Mouse (Mus musculus) hindlimb bud, embryonic 11.5 days (tissue): ENCODE results near the gene Slc7a1.

Source experiments
- DNase-seq: peaks from one replicate; pipeline ENCODE4 v3.0.0-alpha.2; 2012; ENCODE audit warnings: low read depth, low spot score; ENCODE audit errors: extremely low spot score

Slc7a1 gene

DNA sequence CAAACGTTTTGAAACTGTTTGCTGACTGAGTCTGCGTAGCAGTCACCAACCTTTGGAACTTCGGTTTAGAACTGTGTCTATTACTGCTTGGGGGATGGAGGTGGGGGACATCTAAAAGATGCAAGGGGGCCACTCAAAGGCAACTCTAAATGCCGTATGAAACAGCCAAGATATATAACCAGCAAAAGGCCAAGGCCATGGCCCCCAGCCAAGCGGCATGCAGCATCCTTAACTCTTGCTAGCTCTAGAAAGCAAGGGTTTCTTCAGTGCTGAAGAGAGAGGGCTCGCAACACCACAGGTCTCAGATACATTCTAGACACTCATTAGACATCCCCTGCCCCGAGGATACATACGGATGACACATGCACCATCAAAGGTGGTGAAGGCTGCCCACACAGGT lies 6.4 kb downstream of the Slc7a1 start:
- DNase-seq, result no peak

DNA sequence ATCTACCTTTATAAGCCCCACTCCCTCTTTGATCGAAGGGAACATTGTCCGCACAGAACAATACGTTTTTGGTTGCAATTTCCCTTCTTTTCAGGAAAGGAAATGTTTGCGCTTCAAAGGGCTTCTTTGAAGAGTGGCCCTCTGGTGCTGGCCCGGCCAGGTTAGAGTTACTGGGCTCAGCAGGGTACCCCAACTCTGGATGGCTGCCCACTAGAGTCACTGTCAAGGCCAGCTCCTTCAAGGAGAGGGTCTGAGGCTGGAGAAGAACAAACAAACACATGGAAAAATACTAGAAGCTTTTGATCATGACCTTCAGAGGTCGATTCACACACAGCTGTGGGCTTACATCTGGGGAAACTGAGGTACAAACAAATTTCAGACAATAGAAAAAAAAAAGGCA lies 6.9 kb downstream of the Slc7a1 start:
- DNase-seq, result no peak

DNA sequence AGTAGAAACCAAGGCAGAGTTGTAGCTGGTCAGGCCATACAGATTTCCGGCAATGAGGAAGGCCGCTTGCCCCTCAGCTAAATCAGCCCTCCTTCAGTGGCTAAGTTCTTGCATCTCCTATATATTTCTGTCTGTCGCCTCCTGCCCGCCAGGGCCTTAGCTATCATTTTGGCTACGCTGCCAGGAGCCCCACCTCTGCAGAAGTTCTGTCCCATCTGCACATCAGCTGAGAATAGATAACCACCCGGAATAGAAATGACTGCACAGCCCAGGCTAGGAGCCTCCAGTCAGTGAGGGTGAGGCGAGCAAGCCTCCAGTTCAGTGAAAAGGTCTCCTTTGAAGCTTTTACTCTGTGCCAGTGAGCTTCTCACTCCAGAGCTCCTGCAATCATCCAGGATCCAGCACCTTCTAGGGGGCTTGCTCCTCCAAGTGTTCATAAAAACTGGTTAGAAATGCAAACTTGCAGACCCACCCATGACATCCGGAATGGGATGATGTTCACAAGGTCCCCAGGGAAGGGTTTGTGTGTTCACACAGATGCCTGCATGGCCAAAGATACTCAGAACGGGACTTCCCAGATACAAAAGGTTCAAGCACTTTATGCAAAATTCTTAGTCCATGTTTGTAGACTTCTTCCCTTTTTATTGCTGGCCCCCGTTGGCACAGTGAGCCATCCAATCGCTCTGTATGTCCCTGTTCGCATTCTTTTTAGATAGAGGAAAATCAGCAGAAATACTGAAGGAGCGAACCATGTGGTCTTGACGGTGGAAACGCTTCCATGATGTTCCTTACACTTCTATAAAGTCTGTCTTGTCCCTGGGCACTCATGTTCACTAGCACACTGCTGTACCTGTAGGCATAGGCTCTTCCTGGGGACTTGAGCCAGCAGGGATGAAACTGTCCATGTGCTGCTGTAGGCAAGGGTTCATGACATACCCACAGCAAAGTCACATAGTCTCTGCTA lies 10.4 kb downstream of the Slc7a1 start:
- no peak for DNase-seq

DNA sequence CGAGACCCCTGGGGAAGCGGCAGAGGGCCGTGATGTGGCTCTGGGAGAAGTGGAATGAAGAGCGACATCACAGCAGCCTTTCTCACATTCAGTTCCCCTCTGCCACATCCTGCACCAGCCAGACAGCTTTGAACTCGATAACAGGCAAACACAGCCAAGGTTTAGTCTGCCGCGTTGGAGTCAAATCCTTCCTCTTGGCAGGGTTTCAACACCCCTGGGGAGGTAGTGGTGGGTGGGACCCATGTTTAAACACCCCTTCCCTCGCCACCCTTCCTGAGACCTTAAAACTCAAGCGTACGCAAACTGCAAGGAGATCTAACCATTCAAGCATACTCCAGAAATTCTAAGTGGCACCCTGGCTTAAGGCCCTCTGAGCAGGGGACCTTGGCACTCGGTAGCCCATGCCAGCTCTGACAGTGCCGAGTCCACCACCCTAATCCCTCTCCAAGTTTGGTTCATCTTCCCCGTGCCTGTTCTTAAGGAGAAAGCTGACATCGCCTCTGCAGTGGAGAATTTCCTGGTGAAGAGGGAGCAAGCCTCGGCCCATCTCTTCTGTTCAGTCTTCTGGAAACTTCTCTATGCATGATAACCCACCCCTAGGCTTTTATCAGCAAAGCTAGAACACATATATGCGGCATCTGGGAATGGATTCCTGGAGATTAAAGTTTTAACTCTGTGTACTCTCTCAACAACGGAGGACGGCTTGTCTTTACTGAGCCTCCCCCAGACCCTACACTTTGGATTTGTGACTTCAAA lies 11.3 kb downstream of the Slc7a1 start:
- DNase-seq, result no peak

DNA sequence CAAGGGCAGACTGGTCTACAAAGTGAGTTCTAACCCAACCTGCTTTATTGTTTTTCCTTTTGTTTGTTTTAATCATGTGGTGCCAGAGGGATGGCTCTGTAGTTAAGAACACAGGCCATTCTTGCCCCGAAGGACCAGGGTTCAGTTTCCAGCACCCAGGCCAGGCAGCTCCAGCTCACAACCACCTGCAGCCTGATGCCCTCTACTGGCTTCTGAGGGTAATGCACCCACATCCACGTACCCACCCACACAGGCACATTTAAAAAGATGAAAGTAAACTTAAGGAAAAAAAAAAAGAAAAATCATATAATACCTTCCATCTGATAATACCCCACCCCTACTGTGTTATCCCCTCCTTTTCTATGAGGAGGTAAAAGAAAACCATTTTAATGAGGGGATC lies 11.9 kb downstream of the Slc7a1 start:
- DNase-seq, result no peak

DNA sequence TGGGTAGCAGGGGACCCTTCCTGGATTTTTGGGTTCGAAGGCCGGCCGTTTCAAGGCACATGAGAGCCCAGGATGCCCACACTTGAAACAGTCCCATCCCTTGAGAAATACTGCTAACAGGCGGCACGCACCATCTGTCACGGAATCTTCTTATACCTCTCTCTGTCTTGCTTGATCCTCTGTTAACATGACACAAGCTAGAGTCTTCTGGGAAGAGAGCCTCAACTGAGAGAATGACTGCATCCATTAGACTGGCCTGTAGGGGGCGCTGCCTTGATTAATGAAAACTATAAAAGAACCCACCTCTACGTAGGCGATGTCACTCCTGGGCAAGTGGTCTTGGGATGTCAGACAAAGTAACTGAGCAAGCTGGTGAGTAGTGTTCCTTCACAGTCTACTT lies 13.2 kb downstream of the Slc7a1 start:
- DNase-seq, result no peak

DNA sequence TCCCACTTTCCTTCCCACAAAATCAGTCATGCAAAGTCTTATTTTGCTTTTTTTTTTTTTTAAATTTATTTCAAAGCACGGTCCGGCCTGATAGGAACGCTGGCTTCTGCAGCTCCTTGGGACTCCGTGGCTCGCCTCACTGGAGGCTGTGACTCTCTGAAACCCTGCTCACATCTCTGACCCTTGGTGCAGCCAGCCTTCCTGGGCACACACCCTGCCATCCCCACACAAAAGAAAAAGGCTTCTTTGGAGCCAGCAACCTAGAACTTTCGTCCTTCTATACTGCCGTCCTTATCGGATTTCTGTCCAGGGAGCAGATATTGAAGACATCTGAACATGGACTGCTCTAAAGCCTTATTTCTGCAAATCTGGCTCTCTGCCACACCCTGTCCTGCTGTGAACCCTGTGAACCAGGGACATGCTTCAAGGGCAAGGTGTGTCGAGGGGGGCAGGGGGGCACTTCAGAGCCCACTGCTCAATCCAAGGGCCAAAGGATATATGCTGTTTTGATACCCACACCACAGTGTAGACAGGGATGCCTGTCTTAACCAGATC lies 15.1 kb downstream of the Slc7a1 start:
- DNase-seq, result no peak

DNA sequence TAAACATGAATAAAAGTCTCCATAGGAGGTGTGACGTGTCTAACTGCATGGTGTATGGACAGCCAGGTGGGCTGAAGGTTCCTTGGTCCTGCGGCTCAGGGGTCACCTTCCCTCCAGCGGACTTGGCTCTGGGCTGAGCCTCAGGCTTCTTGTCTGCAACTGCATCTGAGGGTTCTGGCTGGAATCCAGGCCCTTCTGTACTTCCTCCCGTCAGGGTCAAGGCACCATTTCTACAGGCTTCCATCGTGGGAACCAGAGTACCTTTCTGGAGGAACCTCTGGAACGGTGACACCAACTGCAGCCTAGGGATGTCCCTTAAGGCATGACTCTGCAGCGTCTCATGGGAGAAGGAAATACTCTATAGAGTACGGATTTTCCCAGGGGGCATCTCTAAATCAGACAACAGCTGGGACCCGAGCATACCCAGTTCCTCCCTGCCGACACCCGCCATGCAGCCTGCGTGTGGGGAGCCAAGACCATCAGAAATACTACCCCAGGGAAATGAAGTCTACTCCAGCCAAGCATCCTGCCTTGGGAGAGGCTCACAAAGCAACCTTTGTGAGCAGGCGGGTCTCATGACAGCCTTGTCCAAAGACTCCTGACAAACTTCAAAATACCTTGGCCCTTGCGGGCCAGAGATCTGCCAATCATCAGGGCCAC lies 15.7 kb downstream of the Slc7a1 start:
- DNase-seq, result no peak

DNA sequence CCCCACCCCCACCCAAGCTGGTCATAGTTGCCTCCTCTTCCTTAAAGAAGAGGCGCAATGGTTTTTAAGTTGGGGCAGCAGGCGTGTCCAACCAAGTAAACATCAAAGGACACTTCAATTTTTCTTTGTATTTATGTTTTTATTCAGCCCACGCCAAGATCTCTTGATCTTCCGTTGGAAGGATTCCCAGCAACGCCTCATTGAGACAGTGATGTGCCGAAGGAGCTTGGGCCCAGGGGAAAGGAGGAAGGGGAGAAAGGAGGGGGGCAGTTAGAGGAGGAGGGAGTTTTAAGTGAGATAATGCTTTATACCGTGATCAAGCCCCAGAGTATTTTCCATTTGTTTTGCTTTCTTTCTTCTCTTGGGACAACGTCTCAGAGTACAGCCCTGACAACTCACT lies 18.6 kb downstream of the Slc7a1 start:
- DNase-seq, result no peak

DNA sequence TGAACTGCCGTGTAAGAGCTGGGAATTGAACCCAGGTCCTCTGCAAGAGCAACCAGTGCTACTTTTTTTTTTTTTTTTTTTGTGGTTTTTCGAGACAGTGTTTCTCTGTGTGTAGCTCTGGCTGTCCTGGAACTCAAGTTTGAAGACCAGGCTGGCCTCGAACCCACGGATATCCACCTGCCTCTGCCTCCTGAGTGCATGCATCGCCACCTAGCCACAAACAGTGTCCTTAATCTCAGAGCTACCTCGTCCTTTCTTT lies 19.5 kb downstream of the Slc7a1 start:
- DNase-seq, result no peak

DNA sequence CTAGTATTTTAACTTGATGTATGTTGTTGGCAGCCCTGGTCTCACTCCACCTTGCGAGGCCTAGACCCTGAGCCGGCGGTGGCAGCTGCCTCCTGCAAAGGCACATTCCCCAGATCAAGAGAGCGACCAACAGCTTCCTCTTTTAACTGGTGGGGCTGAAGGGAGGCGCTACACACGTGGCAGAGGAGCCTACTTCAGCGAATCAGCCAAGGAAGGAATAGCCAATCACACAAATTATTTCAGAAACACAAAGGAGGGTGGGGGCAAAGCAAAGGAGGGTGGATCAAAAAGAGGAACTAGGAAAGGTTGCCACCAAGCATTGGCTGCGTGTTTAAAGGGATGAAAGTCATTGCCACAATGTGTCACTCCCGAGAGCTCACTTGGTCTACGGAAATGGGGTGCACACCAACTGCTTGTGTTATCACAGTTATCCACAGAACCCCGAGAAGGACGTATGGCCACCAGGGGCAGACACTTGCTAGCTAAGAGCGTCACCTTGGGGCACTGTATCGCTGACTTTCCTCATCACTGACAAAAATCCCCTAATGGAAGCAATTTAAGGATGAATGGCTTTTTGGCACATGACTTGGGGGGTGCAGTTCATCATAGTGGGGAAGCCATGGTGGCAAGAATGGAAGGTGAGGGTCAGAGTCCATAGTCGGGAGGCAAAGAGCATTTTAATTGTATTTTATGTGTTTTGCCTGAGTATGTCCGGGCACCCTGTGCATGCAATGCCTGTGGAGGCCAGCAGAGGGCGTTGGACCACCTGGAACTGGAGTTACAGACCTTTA lies 20.1 kb downstream of the Slc7a1 start:
- no peak for DNase-seq

DNA sequence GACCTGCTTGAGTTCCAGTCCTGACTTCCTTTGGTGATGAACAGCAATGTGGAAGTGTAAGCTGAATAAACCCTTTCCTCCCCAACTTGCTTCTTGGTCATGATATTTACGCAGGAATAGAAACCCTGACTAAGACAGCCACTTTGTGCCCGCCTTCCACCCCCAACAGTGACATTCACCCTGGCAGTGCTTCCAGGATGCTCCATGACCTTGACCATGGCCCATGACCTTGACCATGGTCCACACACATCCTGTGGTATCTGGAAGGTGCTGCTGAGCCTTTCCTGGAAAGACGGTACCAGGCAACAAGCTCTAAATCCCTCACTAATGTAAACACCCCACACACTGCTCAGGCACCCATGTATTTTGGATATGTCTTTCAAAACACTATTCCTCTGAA lies 21.0 kb downstream of the Slc7a1 start:
- no peak for DNase-seq

DNA sequence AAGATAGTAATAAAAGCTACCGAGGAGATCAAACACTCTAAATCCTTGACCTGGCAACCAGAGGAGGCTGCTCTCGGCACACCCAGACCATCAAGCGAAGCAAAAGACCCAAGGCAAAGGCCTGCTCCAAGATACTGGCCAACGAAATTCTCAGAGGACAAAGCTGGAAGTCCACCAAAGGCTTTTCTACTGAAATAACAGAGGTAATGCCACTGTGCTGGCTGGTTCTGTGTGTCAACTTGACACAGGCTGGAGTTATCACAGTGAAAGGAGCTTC lies 21.5 kb downstream of the Slc7a1 start:
- DNase-seq, result no peak

DNA sequence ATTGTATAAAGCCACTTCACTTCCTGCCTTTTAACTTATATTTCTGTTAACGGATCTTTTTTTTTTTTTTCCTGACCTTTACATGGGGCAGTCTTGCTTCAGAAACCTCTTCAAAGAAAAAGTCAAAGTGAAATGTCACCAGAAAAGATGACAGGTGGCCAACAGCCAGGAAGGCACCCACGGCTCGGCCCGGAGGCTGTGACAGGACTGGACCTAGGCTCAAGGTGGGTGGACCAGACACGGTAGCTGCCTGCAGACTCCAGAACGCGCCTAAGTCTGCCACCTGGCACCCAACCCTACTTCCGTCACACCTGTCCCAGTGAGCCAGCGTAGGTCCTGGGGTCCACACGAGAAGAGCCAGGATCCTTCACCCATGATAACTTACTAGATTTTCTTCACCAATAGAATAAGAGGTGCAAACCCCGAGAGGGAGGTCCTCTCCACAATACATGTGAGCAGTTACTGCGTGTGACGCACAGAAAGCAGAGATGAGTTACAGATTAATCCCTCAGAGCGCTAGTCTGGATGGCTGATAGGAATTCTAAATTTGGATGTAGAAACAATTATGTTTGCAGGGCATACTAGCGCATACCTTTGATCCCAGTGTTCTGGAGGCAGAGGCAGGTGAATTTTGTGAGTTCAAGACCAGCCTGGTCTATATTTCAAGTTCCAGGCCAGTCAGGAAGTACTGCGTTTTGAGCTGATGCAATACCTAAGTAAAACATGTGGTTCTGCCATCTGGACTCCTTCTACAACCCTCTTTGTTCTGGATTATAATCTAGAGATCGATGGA lies 22.1 kb downstream of the Slc7a1 start:
- DNase-seq, result no peak

DNA sequence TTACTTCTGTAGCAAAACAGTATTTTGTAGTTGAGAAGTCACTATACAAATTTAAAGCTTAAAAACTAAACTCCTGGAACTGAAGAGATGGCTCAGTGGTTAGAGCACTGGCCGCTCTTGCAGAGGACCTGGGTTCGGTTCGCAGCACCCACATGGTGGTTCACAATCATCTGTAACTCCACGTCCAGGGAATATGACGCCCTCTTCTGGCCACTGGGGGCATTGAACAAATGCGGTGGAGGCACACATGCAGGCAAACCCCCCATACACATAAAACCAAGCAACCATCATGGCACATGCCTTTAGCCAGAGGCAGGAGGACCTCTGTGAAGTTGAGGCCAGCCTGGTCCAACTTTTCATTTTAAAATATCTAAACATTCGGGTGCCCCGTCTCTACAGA lies 23.3 kb downstream of the Slc7a1 start:
- DNase-seq, result no peak

DNA sequence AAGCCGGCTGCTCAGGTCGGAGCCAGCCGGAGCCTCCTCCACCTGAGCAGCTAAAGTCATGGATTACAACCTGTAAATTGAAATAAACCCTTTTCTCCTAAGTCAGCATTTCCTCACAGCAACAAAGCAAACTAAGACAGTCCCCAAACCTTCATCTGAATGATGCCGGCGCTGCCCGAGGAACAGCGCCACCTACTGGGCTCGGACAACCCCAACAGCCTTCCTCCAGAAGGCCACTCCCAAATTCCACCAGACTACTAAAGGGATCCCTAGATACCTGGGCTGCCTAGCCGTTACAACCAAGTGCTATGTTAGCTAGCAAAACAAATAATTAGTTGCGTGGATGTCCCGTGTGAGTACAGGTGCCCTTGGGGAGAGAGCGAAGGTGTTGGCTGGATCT lies 24.2 kb downstream of the Slc7a1 start:
- DNase-seq, result no peak

DNA sequence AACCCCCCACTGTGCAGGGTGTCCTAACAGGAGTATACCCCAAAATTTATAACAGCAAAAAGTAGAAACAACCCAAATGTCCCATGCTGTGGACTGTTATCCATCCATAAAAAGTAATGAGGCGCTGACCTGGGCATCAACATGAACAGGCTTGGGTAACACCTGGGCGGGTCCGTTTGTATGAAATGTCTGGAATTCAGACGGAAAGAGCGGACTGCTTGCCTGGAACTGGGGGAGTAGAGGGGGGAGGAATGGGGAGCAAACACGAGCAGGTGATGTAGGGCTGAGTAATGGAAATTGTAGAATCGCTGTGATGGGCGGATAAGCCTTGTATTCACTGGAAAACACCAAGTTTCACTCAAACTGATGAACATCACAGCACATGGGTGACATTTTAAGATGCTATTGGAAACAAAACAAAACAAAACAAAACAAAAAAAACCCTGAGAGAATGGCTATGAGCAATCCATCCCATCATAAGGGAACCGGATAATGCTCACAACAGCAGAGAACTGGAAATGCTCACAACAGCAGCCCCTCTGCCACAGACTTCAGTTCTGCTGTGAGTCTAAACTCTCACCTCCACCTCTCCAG lies 26.5 kb downstream of the Slc7a1 start:
- no peak for DNase-seq

DNA sequence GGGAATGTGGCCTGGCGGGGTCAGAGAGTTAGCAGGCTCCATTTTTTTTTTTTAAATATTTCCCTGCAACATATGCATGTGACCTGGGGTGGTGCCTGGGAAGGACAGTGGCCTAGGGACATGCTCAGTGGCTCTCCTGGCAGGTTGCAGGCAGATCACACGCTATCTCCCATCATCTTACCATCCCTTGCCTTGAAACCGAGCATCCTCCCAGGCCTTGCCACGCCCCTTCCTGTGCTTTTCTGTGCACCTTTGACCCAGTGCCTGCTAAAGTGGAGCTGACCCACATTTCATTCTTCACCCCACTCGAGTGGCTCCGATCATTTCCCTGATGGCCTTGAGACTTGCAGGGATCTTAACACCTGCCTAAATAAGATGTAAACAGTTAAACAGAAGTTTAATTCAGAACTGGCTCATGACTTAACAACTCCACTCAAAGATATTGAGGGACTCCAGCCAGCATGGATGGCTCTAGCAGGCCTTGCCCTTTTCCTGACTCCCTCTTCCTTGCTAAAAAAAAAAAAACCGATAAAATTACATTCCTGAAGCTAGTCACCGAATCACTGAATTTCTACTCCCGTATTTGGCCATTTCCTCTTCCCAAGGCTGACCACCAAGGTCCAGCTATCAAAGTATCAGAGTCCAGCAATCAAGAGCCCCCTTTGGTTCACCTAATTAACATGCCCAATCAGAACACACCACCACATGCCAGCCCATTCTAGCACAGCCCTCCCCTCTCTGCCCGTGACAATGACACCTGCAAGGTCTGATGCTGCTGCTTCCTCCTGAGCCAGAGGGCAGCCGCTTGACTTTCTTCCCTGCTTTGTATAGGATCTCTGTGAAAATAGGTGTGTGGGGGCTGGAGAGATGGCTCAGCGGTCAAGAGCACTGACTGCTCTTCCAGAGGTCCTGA lies 27.4 kb downstream of the Slc7a1 start:
- no peak for DNase-seq

DNA sequence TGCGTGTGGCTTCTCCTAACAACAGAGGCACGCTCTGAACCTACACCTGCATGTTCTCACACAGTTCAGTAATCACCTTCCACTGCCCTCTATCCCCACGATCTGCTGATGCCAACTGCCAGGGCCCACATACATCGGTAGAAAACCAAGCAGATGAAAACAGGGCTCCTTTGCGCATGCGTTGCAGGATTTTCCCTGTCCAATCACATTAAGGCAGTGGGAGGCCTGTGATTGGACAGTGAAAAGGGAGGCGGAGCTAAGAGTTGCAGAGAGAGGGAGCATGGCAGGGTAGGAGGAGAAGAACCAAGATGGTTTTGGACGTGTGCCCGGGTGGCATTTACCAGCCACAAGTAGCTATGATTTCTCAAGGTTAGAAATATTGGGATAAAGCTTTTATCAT lies 28.3 kb downstream of the Slc7a1 start:
- DNase-seq, result no peak
